Mouse (Mus musculus) liver, adult 2 months (tissue): ENCODE data around the gene Poll. TPM values are rescaled to one million over a fixed set of nuclear protein-coding genes. Genes with fewer than 3 reads are reported as not detected.

Source experiments
- DNase-seq: peaks from one replicate; pipeline ENCODE4 v3.0.0-alpha.2; 2011; ENCODE audit warnings: low read depth, low spot score; ENCODE audit errors: extremely low read depth
- H3K27ac ChIP-seq: fragments of 200-500 bp; replicated peaks from 2 replicates; pipeline ENCODE4 v1.5.1; 2012; ENCODE audit warnings: low read depth, mild to moderate bottlenecking, control low read depth, inconsistent platforms, low read length; ENCODE audit not compliant: insufficient read depth
- H3K27me3 ChIP-seq: fragments of 200-500 bp; 2 replicates; pipeline ENCODE4 v1.6.1; 2012; ENCODE audit warnings: mild to moderate bottlenecking, moderate library complexity, low read length, inconsistent platforms; ENCODE audit not compliant: control insufficient read depth, insufficient read depth
- H3K36me3 ChIP-seq: fragments of 200-500 bp; 2 replicates; pipeline ENCODE4 v1.6.1; 2012; ENCODE audit warnings: low read length, inconsistent platforms; ENCODE audit not compliant: control insufficient read depth, insufficient read depth
- H3K4me1 ChIP-seq: fragments of 200-500 bp; 2 replicates; pipeline ENCODE4 v1.6.1; 2011; ENCODE audit warnings: low read length; ENCODE audit not compliant: control insufficient read depth, insufficient read depth
- H3K4me3 ChIP-seq: fragments of 200-500 bp; 2 replicates; pipeline ENCODE4 v1.5.1; 2011; ENCODE audit warnings: low read depth, mild to moderate bottlenecking, control low read depth, low read length, moderate library complexity; ENCODE audit not compliant: insufficient read depth
- H3K79me2 ChIP-seq: fragments of 200-500 bp; 2 replicates; pipeline ENCODE4 v1.6.1; 2012; ENCODE audit warnings: inconsistent platforms, mild to moderate bottlenecking, low read length, moderate library complexity; ENCODE audit not compliant: control insufficient read depth, insufficient read depth
- H3K9ac ChIP-seq: fragments of 200-500 bp; 2 replicates; pipeline ENCODE4 v1.6.1; 2012; ENCODE audit warnings: low read depth, mild to moderate bottlenecking, control low read depth, inconsistent platforms, low read length
- CTCF ChIP-seq: fragments of 200-500 bp; IDR thresholded peaks from 2 replicates; pipeline ENCODE4 v1.5.1; 2011; ENCODE audit warnings: low read depth, low read length, control low read depth
- POLR2A ChIP-seq: fragments of 200-500 bp; IDR thresholded peaks from 2 replicates; pipeline ENCODE4 v1.6.1; 2011; ENCODE audit warnings: low read length, control low read depth; ENCODE audit not compliant: insufficient read depth; ENCODE audit errors: extremely low read depth
- WGBS: fragments of 180-500 bp; shearing (Covaris S2); methylation state at CpG from one replicate; pipeline ENCODE4 v1.1.7; 2018; 5-methylcytosine and 5-hydroxymethylcytosine counted together
- polyA plus RNA-seq: library from polyadenylated mRNA; depleted of rRNA; stranded (reverse); fragments of >200 nt; gene quantifications from 2 replicates; pipeline ENCODE4 v1.2.3, GENCODE M21; 2012
- total RNA-seq: library from RNA; depleted of rRNA; stranded (reverse); fragments of >200 nt; gene quantifications from 2 replicates; pipeline ENCODE4 v1.2.3, GENCODE M21; 2014

Gene Poll
- total and polyA plus RNA-seq, 2 experiments: 6.1 to 7.3 TPM

- Histone ChIP-seq H3K4me3 (no peak overlapping the region), H3K9ac (no peak overlapping the region), H3K27ac (no peak overlapping the region), H3K4me1 (no peaks in the 10 kb centered on the region), H3K27me3 (no peaks in the 10 kb centered on the region), H3K36me3 (no peaks in the 10 kb centered on the region), H3K79me2 (no peaks in the 10 kb centered on the region)
- TF ChIP-seq CTCF (no peak), POLR2A (no peak)
- WGBS: 77% methylated on average over 7 of the region's 7 CpGs
- peak; percentile 25 for DNase-seq
These were observed 31.4 kb upstream of the Poll start for GRCm38 (mm10) chr19:45591704-45592103.

GRCm38 (mm10) chr19:45589761-45590160 lies 29.4 kb upstream of the Poll start:
- no peak overlapping the region for H3K27ac ChIP-seq
- no peaks in the 10 kb centered on the region for H3K4me1 ChIP-seq
- H3K9ac ChIP-seq: no peak overlapping the region
- TF ChIP-seq CTCF (no peak), POLR2A (no peak)
- H3K79me2 ChIP-seq: no peaks in the 10 kb centered on the region
- H3K36me3 ChIP-seq: no peaks in the 10 kb centered on the region
- H3K4me3 ChIP-seq: no peak overlapping the region
- DNase-seq: no peak
- H3K27me3 ChIP-seq: no peaks in the 10 kb centered on the region
- 96% methylated on average over 6 of the region's 6 CpGs for WGBS

GRCm38 (mm10) chr19:45587509-45588292 lies 27.4 kb upstream of the Poll start:
- no peak for TF ChIP-seq POLR2A
- TF ChIP-seq CTCF: no peak
- Histone ChIP-seq H3K4me1 (no peaks in the 10 kb centered on the region), H3K27me3 (no peaks in the 10 kb centered on the region), H3K4me3 (no peak overlapping the region), H3K9ac (no peak overlapping the region), H3K27ac (no peak overlapping the region), H3K79me2 (no peaks in the 10 kb centered on the region), H3K36me3 (no peaks in the 10 kb centered on the region)
- no peak for DNase-seq
- 96% methylated on average over 6 of the region's 6 CpGs for WGBS

GRCm38 (mm10) chr19:45586850-45587249 lies 26.5 kb upstream of the Poll start:
- no peak for DNase-seq
- no peaks in the 10 kb centered on the region for H3K79me2 ChIP-seq
- no peak overlapping the region for H3K9ac ChIP-seq
- no peaks in the 10 kb centered on the region for H3K4me1 ChIP-seq
- H3K27ac ChIP-seq: no peak overlapping the region
- H3K27me3 ChIP-seq: no peaks in the 10 kb centered on the region
- TF ChIP-seq POLR2A: no peak
- TF ChIP-seq CTCF: no peak
- 88% methylated on average over 3 of the region's 3 CpGs for WGBS
- H3K36me3 ChIP-seq: no peaks in the 10 kb centered on the region
- H3K4me3 ChIP-seq: no peak overlapping the region

DNA sequence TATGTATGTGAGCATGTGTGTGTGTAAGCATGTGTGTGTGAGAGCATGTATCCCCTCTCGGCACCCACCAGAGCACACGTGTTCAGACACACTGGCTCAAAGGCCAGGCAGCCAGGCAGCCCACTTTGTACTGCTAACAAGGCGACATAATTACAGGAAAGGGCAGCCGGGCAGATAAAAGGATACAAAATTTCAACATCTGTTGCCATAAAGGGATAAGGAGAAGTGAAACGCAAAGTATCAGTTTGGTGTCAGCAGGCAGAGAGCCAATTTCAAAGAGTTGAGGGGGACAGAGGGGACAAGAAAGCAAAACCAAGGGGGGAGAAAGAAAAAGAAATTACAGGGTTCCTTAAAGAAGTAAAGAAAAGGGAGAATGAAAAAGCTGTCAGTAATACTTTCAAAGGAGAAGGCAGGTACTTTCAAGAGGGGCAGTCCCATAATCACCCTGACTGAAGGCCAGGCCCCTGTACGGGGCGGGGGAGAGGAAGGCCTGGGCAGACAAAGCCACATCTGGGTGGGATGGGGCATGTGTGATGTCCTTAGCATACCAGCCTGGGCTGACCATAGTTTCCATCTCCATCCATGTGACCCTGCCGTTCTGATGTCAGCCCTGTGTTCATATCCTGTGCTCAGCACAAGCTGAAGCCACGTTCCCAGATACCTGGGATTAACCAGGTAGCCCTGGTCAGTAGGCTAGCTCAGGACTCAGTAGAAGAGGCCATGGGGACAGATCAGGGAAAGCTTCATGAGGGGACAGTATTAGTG lies 24.7 kb upstream of the Poll start:
- no peaks in the 10 kb centered on the region for H3K36me3 ChIP-seq
- no peaks in the 10 kb centered on the region for H3K4me1 ChIP-seq
- no peak overlapping the region for H3K4me3 ChIP-seq
- 80% methylated on average over 9 of the region's 9 CpGs for WGBS
- H3K9ac ChIP-seq: no peak overlapping the region
- H3K79me2 ChIP-seq: no peaks in the 10 kb centered on the region
- H3K27me3 ChIP-seq: no peaks in the 10 kb centered on the region
- no peak for DNase-seq
- H3K27ac ChIP-seq: no peak overlapping the region
- TF ChIP-seq CTCF (no peak), POLR2A (no peak)

DNA sequence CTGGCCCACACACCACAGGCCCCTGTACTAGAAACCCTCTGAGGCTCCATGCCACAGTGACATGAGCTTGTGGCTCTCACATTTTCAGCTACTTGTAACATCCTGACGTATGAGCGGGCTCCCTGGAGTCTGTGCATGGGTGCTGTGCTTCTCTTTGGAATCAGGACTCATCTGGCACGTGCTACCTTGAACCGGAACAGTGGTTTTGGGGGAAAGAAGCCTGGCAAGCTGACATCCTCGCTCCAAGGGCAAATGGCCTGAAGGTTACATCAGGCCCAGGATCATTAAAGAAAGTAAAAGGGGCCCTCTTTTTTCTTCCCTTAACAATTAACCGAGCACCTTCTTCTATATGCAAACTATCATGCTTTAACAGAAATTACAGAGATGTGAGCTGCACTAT lies 22.8 kb upstream of the Poll start:
- Histone ChIP-seq H3K9ac (no peak overlapping the region), H3K79me2 (no peaks in the 10 kb centered on the region), H3K4me1 (no peaks in the 10 kb centered on the region), H3K27me3 (no peaks in the 10 kb centered on the region), H3K4me3 (no peak overlapping the region), H3K27ac (no peak overlapping the region), H3K36me3 (no peaks in the 10 kb centered on the region)
- no peak for DNase-seq
- TF ChIP-seq POLR2A: no peak
- no peak for TF ChIP-seq CTCF
- 91% methylated on average over 6 of the region's 6 CpGs for WGBS
